Mouse (Mus musculus): ENCODE data around the gene Usp50. TPM values are rescaled to one million over a fixed set of nuclear protein-coding genes. Genes with fewer than 3 reads are reported as not detected.

Usp50 gene
- total and polyA plus RNA-seq, 2 experiments from 2014 or later: 0.14 to 2.1 TPM

DNA sequence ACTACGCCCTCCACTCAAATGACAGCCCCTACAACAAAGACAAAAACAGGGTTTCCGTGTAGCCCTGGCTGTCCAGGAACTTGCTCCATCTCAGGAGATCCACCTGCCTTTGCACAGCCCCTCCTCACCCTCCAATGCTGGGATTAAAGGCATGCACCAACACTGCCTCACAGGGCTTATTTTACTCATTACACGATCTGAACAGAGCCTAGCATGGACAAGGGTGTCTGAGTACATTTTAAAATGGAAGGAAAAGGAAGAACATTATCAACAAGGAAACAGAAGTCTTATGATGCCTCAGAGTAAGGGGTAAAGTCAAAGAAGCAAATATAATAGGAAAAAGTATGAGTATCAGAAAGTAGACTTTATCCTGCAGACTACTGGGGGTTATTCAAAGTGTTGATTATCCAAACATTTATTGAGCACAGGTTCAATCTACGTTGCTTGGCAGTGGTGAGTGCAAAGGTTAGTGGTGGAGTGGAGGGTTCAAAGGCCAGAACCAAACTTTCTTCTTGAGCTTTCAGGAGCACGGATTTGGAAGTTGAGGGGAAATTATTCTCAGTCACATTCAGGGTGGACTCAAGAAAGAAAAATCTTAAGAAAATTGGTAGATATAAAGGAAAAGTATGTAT lies 114.5 kb downstream of the Usp50 start:
- ATAC-seq (no peak), DNase-seq (no peak)
- no peak overlapping the region for H3K27ac ChIP-seq (ENCODE audit: low read depth, low read length)
- no peak for TF ChIP-seq CTCF (IDR thresholded peaks at IDR 0.05; ENCODE audit: low read depth)
- H3K9ac ChIP-seq: no peak overlapping the region
- H3K4me1 ChIP-seq (ENCODE audit: insufficient read depth): peaks cover 15% of the 10 kb centered on the region
- H3K36me3 ChIP-seq (ENCODE audit: insufficient read depth): no peaks in the 10 kb centered on the region
- no peaks in the 10 kb centered on the region for H3K27me3 ChIP-seq (ENCODE audit: insufficient read depth, low read length)
- H3K4me2 ChIP-seq (ENCODE audit: low read depth): no peak overlapping the region
- H3K9me3 ChIP-seq (ENCODE audit: low read length): no peaks in the 10 kb centered on the region
- no peak overlapping the region for H3K4me3 ChIP-seq (ENCODE audit: low read depth, low read length)
- 91% methylated on average over 5 of the region's 5 CpGs for WGBS

DNA sequence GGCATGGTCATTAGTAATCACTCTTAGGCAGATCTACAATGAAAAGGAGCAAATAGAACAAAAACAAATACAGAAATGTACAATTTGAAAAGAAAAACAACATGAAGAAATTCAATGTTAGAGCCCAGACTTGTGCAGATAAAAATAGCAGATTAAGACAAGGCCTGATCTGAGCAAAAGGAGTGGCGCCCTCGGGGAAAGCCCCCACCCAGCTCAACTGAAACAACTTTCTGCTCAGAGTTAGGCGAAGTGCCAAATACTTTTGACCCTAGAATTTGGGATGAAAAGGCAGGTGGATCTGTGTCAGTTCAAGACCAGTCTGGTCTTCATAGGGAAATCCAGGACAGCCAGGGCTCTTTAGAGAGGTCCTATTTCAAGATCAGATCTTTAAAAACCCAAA lies 117.3 kb downstream of the Usp50 start:
- Histone ChIP-seq H3K27ac (ENCODE audit: low read depth, low read length) (no peak overlapping the region), H3K27me3 (ENCODE audit: insufficient read depth, low read length) (no peaks in the 10 kb centered on the region), H3K4me1 (ENCODE audit: insufficient read depth) (no peaks in the 10 kb centered on the region), H3K9ac (no peak overlapping the region), H3K9me3 (ENCODE audit: low read length) (no peaks in the 10 kb centered on the region), H3K36me3 (ENCODE audit: insufficient read depth) (no peaks in the 10 kb centered on the region), H3K4me2 (ENCODE audit: low read depth) (no peak overlapping the region), H3K4me3 (ENCODE audit: low read depth, low read length) (no peak overlapping the region)
- no peak for DNase-seq
- 95% methylated on average over 3 of the region's 3 CpGs for WGBS
- no peak for TF ChIP-seq CTCF (IDR thresholded peaks at IDR 0.05; ENCODE audit: low read depth)
- ATAC-seq: no peak

DNA sequence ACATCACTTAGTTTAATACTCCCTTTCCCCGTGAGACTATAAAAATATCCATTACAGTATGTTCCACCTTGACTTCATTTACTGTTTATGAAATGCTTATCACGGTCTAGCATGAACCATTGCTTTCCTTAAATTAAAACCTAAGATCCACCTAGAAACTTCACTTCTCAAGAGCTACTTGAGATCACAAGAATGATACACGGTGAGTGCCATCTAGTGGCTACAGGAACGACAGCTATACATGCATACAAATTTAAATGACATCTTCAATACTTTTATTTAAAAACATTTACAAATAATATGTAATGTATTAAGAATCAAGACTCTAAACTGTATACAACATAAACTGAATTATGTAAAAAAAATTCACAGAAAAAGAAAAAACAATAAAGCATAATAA lies 119.8 kb downstream of the Usp50 start:
- no peaks in the 10 kb centered on the region for H3K36me3 ChIP-seq (ENCODE audit: insufficient read depth)
- H3K9me3 ChIP-seq (ENCODE audit: low read length): no peaks in the 10 kb centered on the region
- H3K27ac ChIP-seq (ENCODE audit: low read depth, low read length): no peak overlapping the region
- ATAC-seq (peak; percentile 53), DNase-seq (peak; percentile 60)
- H3K27me3 ChIP-seq (ENCODE audit: insufficient read depth, low read length): no peaks in the 10 kb centered on the region
- H3K4me3 ChIP-seq (ENCODE audit: low read depth, low read length): no peak overlapping the region
- WGBS: 53% methylated on average over 4 of the region's 4 CpGs
- H3K9ac ChIP-seq: no peak overlapping the region
- H3K4me1 ChIP-seq (ENCODE audit: insufficient read depth): no peaks in the 10 kb centered on the region
- TF ChIP-seq CTCF (IDR thresholded peaks at IDR 0.05; ENCODE audit: low read depth): peak; percentile 71
- H3K4me2 ChIP-seq (ENCODE audit: low read depth): no peak overlapping the region

Other genes starting within 250 kb of the Usp50 start
- 4.4 and 6.9 TPM in 2 replicates for gene Slc27a2, start 231.1 kb downstream of the Usp50 start, total RNA-seq (2014; rRNA removed)
- 3.6 and 5.9 TPM in 2 replicates for gene Slc27a2, start 231.1 kb downstream of the Usp50 start, polyA plus RNA-seq (2015; fragmentation: Nextera tagmentation; extraction: Ambion mirVana)
- 7.9 and 8.3 TPM in 2 replicates for gene Hdc, start 164.2 kb downstream of the Usp50 start, total RNA-seq (2014; rRNA removed)
- 3.6 and 5.7 TPM in 2 replicates for gene Hdc, start 164.2 kb downstream of the Usp50 start, polyA plus RNA-seq (2015; fragmentation: Nextera tagmentation; extraction: Ambion mirVana)
- gene Gabpb1, start 107.1 kb downstream of the Usp50 start, total RNA-seq (2014; rRNA removed): 23.9 and 27.6 TPM in 2 replicates
- 23.9 and 30.3 TPM in 2 replicates for gene Gabpb1, start 107.1 kb downstream of the Usp50 start, polyA plus RNA-seq (2015; fragmentation: Nextera tagmentation; extraction: Ambion mirVana)
- 14.5 and 17.9 TPM in 2 replicates for gene Usp8, start 76.1 kb downstream of the Usp50 start, total RNA-seq (2014; rRNA removed)
- 10.5 and 15.4 TPM in 2 replicates for gene Usp8, start 76.1 kb downstream of the Usp50 start, polyA plus RNA-seq (2015; fragmentation: Nextera tagmentation; extraction: Ambion mirVana)
- 36.9 and 51.9 TPM in 2 replicates for gene Trpm7, start 92.8 kb upstream of the Usp50 start, total RNA-seq (2014; rRNA removed)
- 13.6 and 21.7 TPM in 2 replicates for gene Trpm7, start 92.8 kb upstream of the Usp50 start, polyA plus RNA-seq (2015; fragmentation: Nextera tagmentation; extraction: Ambion mirVana)
- 38.9 and 55.3 TPM in 2 replicates for gene Sppl2a, start 149.8 kb upstream of the Usp50 start, total RNA-seq (2014; rRNA removed)
- gene Sppl2a, start 149.8 kb upstream of the Usp50 start, polyA plus RNA-seq (2015; fragmentation: Nextera tagmentation; extraction: Ambion mirVana): 24.8 and 30.5 TPM in 2 replicates
- 17.1 and 18.7 TPM in 2 replicates for gene Ap4e1, start 225.2 kb upstream of the Usp50 start, total RNA-seq (2014; rRNA removed)
- 2.9 and 5.8 TPM in 2 replicates for gene Ap4e1, start 225.2 kb upstream of the Usp50 start, polyA plus RNA-seq (2015; fragmentation: Nextera tagmentation; extraction: Ambion mirVana)